Mouse (Mus musculus) inflammation-experienced regulatory T-cells, adult 6 months (primary cell): ENCODE results near the gene Pde6b. TPM values are rescaled to one million over a fixed set of nuclear protein-coding genes. Genes with fewer than 3 reads are reported as not detected.

Experiments
- ATAC-seq: one replicate; pipeline ENCODE4 v1.8.0; 2017
- polyA plus RNA-seq, 3 experiments: library from polyadenylated mRNA; unstranded; fragments of 100-300 nt; shearing (Covaris generic); gene quantifications; one replicate each; pipeline ENCODE4 v1.2.1; 2017

Pde6b gene
- polyA plus RNA-seq, 3 experiments from 2014 or later: 1.2 to 1.4 (median 1.3) TPM

DNA sequence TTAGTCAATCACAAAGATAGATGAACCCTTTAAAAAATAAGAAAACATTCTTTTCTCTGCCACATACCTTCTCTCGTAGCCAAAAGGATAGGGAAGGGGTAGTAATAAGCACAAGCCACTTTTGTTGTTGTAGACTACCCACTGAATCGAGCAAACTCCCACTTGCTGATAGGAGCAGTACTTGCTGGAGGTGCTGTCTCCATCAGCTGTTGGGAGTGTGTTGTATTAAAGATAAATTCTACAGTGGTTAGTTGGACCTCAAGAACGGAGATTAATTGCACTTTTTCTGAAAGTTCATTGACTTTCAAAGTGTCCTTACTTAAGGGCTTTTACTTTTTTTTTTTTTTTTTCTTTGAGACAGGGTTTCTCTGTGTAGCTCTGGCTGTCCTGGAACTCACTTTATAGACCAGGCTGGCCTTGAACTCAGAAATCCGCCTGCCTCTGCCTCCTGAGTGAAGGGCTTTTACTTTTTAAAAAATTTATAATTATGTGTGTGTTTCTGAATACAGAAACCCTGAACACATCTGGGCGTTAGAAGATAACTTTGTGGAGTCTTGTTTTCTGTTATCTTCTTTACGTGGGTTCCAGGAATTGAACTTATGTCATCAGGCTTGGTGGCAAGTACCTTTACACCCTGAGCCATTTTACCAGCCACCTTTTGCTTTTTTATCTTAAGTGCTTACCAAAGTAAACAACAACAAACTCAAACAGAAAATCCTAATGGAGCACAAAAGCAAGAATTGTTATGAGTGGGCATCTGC lies 77.1 kb downstream of the Pde6b start:
- no peak for ATAC-seq

DNA sequence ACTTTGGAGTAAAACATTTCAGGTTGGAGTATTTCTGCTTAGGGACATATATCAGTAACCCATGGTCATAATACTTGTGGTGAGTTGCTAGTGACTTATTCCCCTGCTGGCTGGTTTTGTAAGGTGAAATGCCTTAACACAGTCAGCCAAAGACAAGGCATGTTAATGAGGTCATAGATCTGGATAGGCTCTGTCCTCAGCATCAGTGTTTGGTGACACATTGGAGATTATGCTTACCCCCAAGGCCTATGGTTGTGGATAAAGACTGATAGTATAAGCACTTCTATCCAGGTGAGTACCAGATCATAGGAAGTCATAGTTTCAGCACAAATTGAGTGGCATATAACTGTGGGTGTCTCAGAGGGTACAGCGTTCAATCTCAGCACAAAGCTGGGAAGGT lies 78.5 kb downstream of the Pde6b start:
- no peak for ATAC-seq

GRCm38 (mm10) chr5:108469617-108470016 lies 81.4 kb downstream of the Pde6b start:
- no peak for ATAC-seq

DNA sequence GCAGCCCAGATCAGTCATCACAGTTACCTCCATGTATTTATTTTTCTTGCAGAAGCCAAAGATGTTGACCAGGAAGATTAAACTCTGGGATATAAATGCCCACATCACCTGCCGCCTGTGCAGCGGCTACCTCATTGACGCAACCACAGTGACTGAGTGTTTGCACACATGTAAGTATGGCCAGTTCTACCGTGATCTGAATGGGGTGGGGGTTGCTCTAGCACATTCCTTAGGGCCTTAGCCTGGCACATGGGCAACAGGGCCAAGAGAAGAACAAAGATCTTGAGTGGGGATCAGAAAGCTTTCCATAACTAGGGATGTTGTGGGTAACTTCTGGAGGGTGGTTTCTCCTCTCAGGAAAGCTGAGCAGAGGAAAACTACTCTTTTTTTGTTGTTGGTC lies 85.5 kb downstream of the Pde6b start:
- no peak for ATAC-seq

GRCm38 (mm10) chr5:108475977-108476376 lies 87.8 kb downstream of the Pde6b start:
- ATAC-seq: no peak

Other genes with a start within 250 kb of the Pde6b start
- gene Dr1, start 119.5 kb upstream of the Pde6b start, polyA plus RNA-seq: 10 to 100 TPM; 29.5 to 41.9 (median 33.2) TPM
- gene Pigg, start 75.8 kb upstream of the Pde6b start, polyA plus RNA-seq: 1 to 10 TPM; 2.6 to 5.0 (median 4.6) TPM
- gene Gm42517, start 20.5 kb upstream of the Pde6b start, polyA plus RNA-seq: not detected
- 100 to 1,000 TPM; 180 to 317 (median 253) TPM for gene Atp5k, start 46.1 kb downstream of the Pde6b start, polyA plus RNA-seq
- gene Mfsd7a, start 60.5 kb downstream of the Pde6b start, polyA plus RNA-seq: not detected
- 1 to 10 TPM; 3.5 to 5.8 (median 4.9) TPM for gene Pcgf3, start 72.8 kb downstream of the Pde6b start, polyA plus RNA-seq
- not detected for gene Cplx1, start 161.6 kb downstream of the Pde6b start, polyA plus RNA-seq
- gene Gak, start 241.4 kb downstream of the Pde6b start, polyA plus RNA-seq: 10 to 100 TPM; 59.8 to 74.7 (median 70.1) TPM
- 10 to 100 TPM; 26.7 to 40.8 (median 39.5) TPM for gene Tmem175, start 241.4 kb downstream of the Pde6b start, polyA plus RNA-seq